Mouse (Mus musculus) spleen, postnatal 10 days (tissue): Measurements from ENCODE around the gene Dip2b.
A peak's percentile ranks its signal among the peaks of the same experiment; 100 is the strongest.

Source experiments
- DNase-seq, 2 experiments: peaks; one replicate each; pipeline ENCODE4 v3.0.0; 2021 to 2022; ENCODE audit warnings: low spot score in 2 of 2

Gene Dip2b

DNA sequence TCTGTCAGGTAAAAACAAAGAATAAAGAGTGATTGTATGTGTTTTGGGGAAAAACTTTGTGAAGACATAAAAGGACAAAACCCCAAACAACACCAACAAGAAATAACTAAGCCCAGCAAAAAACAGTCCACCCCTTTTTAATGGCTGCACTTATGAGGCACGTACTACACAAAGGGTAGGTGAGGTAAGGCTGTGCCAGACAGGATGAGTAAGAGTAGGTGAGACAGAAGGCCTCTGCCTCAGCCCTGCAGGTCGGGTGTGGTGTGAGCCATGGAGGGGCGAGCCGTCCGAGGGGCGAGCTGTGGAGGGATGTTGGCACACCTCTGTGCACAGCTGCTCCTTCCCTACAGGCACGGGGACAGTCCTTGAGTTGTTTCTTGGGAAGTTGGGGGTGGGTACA, 12.5 kb downstream of the Dip2b start:
- DNase-seq = no peak

DNA sequence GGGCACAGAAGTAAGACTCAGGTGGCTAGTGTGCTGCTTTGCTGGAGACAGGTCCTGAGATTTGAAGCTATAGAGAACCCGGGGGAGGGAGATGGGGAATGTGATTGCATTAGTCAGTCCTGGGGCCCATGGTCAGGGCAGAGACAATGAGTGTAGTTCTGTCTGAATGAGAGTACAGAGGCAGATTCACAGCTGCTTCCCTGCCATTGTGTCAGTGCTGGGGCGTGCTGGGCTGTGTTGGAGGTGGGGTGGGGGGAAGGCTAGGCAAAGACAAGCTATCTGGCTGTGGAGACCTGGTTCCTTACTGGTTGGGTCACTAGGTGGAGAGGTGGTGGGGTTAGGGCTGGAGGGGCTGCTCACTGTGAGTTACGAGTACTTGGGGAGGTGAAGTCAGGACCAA, 14.3 kb downstream of the Dip2b start:
- DNase-seq = no peak

DNA sequence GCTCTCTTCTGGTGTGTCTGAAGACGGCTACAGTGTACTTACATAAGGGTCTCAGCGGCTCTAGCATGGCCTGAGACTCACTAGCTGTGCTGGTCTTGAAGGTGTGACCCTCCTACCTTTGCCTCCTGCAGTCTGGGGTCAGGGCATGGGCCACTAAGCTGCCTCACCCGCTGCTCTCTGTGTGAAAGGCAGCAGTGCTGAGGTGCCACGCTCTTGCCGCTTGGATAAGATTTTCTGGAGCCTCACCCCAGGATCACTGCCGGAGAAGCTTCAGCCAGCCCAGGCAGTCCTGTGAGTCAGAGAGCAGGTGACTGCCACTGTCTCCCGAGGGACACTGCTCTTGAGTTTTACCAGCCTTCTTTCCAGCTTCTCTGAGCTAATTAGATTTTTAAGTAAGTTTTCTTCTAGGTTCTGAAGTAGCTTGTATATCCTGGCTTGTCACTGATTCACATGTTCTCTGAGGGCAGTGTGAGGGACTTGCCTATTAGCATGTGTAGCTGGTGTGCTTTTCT, 18.0 kb downstream of the Dip2b start:
- DNase-seq = no peak

DNA sequence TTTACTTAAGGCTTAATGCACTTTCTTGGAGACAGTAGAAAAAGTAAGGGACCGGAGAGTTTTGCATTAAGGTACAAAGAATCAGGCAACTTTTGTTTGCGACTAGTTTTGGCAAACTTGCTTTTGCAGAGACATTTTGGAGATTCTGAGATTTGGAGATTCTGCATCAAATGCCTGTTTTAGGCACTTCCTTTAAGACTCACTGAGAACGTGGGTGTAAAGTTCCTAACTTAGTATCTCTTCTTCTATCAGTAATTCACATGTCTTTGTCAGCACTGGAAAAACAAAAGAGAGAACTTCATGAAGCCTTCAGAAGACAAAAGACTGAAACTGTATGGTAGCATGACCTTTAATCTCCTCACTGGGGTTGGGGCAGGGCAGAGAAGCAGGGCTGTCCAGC, 19.2 kb downstream of the Dip2b start:
- DNase-seq = no peak

DNA sequence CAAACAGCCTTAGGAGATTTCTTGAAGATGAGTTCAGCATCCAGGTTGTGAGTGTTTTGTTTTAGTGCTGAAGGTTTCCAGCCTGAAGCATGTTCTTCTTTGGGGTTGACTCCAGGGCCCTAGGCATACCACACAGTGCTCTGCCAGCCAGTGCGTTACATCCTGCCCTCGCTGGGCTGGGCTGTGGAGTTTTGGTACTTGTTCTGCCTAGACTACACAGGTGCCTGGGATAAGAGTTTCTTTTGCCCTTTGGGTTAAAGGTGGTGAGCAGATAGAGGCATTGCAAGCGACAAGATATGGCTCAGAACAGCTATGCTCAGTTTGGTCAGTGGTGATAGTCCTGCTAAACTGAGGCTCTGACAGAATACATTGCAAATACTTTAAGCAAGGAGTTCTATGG, 19.7 kb downstream of the Dip2b start:
- peak in 1 of 2 experiments; percentile 33 for DNase-seq

DNA sequence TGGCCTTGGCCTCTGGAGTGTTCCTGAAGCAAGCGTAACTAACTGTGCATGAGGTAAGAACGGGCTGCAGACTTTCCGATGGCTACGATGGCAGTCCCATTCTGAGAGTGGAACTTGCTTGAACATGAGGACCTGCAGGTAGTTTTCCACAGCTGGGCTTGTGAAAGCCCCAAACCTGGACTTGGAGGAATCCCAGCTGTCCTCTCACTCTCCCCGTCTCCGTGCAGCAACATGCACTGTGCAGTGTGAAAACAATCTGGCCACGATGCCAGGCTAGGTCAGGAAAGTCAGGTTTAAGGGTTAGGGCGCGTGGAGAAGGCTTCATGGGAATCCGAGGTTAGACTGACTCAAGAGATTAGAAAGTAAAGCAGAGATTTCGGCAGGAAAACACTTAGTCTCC, 20.4 kb downstream of the Dip2b start:
- DNase-seq = no peak

DNA sequence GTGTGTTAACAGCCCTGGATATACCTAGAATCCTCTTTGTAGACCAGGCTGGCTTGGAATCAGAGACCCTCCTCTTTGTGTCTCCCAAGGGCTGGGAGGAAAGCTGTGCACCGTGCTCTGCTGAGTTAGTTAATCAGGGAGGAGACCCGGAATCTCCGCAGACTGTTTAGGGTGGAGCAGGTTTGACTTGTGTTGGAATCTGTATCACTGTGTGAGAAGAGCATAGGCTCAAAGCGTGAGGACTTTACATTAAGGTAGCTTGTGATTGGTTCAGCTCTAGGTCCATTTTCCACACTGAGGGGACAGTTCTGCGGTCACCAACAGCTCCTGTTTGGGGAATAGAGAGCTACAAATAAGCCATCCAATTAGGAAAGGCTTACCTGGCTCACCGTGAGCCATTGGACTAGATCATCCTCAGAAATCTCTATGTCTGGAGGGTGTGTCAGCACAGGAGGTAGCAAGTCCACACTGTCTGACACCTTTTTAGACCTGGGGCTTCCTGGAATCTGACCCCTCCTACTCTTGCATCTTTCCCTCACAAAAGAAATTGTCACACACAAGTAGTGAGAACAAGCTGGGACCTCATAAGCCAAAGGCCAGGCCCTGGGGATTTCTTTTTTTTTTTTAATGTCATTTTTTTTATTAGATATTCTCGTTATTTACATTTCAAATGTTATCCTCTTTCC, 21.3 kb downstream of the Dip2b start:
- no peak for DNase-seq

DNA sequence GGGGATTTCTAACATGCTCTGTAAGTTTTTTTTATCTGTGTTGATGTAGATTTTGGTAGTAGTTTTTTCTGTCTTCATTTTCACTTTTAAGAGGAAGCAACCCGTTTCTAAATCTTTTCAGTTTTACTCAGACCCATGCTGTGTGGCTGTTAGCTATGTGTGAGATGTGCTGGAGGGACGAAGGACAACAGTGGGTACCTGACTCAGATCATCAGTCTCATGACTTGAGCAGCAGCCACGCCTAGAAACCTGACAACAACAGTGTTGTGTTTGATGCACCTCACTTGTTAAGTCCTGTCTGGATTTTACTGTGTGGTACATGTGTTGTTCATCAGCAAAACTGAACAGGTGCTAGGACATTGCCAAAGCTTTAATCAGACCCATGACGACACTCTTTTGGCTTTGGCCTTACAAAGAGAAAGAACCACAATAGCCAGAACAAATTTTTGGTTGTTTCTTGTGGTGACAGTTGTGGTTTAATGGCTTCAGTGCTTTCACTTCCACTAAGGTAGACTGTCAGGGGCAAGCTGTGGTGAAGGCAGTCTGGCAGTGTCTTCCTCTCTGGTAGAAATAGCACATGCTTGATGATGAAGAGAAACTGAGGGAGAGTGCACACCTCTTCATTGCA, 22.2 kb downstream of the Dip2b start:
- DNase-seq = no peak

DNA sequence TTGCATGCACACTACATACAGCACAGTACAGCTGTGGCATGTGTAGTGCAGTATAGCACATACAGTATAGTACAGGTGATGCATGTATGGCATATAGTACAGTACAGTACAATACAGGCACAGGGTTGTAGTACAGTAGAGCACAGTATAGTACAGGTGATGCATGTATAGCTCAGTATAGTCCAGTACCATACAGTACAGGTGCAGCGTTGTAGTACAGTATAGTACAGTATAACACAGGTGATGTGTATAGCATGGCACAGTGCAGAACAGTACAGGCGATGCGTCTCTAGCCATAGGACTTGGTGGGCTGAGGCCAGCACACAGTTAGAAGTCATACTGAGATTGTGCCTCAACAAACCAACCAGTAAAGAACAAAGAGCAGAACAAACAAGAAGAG, 22.9 kb downstream of the Dip2b start:
- no peak for DNase-seq

DNA sequence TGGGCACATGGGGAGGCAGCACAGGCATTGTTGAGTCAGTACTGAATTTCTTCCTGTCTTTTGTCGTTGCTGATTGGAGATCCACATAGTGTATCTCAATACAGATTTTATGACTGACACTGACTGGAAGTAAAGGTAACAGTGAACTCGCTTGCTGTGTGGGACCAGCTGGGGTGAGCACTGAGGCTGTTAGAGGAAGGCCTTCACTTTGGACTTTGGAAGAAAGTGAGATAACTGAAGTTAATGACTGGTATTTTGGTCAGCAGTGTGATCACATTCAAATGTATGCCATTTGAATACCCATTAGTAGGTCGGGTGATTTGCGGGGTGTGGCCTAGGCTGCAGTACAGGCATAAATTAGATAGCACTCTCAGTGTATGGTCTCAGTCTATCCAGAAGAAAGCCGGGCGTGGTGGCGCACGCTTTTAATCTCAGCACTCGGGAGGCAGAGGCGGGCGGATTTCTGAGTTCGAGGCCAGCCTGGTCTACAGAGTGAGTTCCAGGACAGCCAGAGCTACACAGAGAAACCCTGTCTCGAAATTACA, 24.8 kb downstream of the Dip2b start:
- DNase-seq = no peak

DNA sequence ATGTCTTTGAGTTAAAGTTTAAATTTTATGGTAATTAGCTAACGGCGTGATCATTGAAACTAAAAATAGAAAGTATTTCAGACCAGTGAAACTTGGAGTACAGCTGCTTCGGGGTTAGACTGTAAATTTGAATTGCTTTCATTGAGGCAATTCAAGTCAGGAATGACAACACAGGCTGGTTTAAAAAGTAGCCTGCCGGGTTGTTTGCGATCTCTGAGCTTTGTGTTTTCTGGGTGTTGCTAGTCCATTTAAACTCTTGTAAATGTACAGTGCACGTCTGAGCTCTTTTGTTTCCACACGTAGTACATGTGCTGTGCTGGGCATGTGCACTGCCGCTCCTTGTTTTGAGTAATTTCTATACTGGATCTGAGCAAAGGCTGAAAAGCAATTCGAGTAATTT, 28.2 kb downstream of the Dip2b start:
- DNase-seq = no peak

DNA sequence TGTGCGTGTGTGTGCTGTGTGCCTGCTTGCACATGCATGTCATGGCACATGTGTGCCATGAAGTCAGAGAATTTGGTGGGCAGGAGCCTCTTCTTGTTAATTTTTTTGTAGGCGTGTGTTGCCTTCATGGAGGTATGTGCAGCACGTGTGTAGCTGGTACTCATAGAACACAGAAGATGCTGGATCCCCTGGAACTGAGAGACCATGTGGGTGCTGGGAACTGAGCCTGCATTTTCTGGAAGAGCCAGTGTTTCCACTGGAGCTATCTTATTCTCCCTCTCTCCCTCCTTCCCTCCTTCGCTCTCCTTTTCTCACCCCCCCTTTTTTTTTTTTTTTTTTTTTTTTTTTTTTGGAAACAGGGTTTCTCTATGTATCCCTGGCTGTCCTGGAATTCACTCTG, 30.6 kb downstream of the Dip2b start:
- DNase-seq = no peak

DNA sequence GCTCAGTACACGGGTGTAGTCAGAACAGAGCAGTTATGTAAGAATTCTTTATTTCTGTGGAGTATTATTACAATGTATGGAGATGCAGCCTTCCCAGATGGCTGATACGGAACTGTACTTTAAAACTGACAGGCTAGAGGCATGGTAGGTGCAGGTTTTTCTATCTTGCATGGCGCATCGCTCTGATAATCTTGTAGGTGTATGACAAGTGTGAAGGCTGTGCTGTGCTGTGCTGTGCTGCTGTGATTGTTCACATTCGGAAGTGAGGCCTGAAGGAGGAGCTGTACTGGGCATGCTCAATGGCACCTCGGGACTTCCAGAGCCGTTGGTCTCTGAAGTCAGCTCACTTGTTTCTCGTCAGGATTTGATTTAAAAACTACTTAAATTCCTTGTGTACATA, 31.6 kb downstream of the Dip2b start:
- no peak for DNase-seq

DNA sequence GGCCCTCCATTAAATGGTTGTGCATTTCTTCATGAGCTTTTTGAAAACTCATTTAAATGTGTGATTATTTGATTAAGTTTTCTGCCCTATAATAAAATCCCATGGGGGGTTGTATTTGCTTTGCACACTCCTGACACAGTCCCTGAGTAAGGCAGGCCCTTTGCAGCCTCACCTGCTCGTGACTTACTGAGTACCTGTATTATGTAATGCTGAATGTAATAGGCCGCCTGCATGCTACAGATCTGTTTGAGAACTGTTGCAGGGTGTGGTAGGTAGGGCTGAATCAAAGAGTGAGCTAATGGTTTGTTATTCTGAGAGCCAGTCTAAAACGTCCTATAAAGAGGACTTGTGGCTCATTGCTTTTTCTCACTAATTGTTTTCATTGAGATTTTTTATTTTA, 33.4 kb downstream of the Dip2b start:
- DNase-seq = no peak

DNA sequence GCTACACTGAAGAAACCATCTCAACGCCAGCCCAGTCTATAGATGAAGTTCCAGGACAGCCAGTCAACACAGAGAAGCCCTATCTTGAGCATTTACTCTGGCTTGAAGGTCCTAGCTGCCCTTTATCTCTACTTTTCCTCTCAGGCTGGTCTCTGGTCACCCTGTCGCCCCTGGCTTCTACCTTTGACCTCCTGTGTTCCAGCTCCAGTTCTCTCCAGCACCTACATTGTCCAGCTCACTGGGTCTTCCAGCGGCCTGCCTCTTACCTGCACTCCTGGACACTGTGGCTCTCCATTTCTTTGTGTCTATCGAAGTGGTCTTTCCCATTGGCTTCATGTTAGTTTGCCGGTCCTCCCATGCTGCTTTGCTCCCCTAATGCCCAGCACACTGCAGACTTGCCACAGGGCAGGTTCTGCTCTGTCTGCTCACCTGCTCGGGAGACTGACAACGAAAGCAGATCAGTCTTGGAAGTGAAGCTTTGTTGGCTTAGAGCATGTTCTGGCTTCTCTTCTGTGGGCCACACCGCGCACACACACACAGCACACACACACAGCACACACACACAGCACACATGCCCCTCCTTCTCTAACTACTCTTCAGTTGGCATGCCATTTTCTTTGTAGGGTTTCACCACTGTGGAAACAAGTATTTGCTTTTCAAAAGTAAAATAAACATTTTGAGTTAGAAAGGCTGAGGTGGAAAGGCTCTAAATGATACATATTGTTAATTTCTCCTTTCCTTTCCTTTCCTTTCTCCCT, 35.4 kb downstream of the Dip2b start:
- DNase-seq = no peak

DNA sequence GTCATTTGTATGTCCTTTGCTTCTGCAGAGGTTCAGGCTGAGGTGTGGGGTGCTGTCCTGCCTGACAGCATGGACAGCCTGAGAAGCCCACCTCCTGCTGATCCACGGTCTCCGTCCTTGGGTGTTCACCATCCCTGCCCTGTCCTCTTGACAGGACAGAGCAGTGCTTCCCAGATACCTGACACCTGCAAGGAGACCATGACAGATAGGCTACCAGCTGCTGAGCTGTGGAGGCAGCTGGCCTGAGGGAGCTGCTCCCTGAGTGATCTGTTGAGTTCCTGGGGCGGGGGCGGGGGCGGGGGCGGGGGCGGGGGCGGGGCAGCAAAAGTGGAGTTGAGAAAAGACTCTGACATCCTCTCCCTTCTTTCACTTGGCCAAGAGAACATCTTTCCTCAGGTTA, 36.3 kb downstream of the Dip2b start:
- DNase-seq = no peak

DNA sequence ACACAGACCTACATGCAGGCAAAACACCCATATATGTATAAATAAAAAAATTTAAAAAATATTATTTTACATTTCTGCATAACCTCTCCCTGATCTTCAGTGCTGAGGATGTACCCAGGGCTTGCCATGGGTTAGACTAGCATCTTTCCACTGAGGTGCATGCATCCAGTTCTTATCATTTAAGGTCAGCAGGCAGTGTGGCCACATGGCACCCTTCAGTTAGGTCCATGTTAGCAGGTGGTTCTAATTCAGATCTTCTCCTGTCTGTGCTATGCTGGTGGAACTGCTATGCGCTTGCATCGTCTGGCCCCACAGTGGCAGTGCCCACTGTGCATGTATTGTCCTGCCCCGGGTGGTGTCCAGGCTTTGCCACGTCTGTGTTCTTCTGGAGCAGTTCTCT, 37.9 kb downstream of the Dip2b start:
- DNase-seq = no peak

DNA sequence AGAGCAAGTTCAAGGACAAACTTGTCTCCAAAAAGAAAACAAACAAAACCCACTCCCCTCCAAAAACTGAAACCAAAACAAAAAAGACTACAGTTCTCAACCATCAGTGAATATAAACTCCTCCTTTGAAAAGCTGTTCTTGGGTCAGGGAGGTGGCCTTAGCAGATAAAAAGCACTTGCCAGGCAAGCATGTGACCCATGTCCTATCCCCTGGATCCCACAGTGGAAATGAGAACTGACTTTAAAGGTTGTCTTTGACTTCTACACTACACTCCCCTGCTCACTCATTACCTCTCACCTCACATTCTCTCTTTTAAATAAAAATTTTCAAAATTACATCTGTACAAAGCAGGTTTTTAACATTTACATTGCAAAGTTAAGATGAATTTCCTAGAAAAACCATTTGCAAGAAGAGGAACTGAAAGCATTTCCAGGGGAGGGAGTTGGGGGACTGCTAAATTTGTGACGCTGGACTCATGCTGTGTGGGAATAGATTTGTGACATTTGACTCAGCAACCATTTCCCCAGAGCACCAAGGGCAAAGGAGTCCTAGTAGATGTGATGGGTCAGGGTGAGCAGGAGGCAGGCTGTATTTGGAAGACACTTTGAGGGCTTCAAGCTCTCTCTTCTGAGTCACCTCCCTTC, 42.5 kb downstream of the Dip2b start:
- DNase-seq = no peak

DNA sequence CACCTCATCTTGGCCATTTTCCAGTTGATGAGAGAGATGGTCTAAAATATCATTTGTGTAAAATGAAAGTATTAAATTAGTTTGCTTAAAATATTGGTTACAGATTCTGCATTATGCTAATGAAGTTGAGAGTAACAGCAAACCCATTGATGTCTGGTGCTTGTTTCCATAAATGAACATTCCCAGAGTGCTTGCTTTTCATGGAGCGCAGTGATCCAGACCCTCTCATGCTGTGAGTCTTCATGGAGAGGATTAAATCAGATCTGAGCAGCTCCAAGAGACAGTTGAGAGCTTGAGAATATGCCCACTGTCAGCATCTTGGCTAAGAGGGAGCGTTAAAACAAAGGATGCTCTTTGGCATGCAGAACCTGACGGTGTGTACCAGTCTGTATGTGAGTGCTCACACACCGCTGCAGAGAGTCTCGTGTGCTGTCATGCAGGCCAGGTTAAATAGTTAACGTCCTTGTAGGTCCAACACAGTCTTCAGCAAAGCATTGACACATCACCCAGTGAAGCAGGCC, 43.1 kb downstream of the Dip2b start:
- no peak for DNase-seq

DNA sequence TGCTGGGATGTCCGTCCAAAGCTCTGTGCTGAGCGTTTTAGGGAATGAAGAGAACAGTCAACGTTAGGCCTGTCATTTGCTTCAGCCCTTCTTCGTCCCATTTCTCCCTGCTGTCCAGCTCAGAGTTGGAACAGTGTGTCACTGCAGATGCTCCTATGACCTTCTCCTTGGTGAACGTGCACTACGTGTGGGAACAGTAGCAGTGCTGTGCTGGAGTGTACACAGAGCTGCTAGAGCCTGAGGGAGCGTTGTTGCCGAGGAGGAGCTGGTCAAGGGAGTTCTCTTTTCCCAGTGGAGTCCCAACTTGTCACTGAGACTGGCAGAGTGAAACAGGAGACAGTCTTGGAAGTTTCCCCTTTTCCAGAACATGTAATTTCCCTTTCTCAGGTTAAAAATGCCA, 43.6 kb downstream of the Dip2b start:
- DNase-seq = no peak

DNA sequence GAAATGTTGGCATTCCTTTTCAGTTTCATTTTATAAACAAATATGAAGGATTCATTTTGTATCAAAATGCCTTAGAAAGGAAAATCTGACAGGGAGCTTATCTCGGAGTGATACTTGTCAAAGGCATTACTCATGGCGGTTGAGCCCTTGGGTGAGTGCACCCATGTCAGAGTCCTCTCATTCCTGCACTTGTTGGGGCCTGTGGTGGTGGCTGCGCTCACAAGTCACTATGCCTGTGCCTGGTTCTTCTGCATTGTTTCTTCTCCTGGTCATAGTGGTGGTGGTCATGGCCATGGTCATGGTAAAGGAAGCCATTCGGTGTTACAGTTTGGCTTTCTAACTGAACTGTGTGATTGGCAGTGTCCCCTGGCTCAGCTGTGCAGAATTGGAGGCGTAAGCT, 44.3 kb downstream of the Dip2b start:
- DNase-seq = no peak

DNA sequence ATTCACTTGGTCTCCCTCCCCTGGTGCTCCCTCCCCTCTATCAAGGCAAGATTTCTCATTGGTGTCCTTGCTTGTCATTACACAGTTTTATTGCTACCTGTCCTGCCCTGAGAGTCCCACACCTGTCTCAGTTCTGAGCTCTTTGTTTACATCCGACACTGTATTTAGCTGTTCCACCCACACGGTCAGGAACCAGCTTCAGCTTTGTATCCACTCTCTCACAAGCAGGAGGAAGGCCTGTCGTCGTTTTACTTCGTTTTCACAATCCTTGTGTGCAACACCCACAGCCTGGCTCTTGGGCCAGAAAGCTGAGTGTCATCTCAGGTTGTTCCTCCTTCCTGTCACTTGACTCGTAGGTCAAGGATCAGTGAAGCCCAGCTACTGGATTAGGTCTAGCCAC, 45.4 kb downstream of the Dip2b start:
- DNase-seq = no peak
